Mouse (Mus musculus): ENCODE data around the gene Slc12a5.

Slc12a5 gene

DNA sequence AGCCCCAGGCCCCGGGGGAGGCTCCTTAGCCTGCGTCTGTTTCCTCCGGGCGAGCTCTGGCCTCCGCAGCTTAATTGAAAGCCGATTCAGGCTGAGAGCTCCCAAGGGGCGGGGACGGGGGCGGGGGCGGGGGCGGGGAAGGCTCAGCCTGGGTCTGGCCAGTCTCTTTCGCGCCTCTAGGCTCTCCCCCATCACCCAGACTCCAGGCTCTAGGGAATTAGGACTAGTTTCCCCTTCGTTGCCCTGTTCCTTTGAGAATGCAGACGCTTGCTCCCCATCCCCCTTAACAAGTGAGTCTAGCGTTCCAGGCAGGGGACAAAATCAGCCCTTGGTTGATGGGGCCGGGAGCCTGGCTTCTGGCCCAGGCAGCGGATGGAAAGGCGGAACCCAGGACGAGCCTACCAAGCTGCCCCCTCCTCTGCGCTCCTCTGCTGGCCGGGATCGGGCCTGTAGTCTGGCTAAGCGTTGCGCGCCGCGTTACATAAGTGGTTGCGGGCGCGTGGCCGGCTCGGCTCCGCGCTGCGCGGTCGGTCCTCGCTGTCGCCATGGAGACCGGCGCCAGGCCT, 10.1 kb downstream of the Slc12a5 start:
- intact Hi-C loops (cut with DNase I): no loop called here

DNA sequence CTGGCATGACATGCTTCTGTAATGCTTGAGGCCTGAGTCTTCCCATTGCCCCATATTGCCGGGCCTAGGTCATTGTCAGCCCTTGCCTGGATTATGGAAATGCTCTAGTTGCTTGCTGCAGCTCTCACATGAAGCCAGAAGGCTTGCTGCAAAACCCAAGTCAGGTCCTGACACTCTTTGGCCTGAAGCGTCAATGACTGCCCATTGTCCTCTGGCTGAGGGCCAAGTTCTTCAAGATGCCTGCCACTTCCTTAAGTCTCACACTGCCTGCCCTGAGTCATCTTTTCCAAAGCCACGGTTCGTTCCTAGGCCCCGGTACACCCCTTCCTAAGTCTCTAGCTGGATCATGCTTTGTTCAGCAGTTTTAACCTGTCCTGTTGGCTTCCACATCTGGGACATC, 12.0 kb downstream of the Slc12a5 start:
- intact Hi-C loops (cut with DNase I): no loop called here

DNA sequence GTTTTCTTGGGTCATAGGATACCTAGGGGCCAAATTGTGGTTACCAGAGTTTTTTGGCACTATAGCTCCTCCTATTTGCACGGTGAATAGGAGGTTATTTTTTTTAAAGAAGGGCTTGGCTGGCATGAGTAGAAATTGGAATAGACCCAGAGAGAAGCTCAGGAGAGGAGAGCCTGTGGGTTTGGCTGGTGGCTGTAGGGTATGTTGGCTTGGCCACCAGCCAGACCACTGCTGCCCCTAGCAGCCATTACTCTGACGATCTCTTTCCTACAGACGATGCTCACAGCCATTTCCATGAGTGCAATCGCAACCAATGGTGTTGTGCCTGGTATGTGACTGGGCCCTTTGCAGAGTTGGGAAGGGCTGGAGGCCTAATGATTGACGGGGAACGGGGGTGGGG, 15.0 kb downstream of the Slc12a5 start:
- intact Hi-C loops (cut with DNase I): no loop called here

DNA sequence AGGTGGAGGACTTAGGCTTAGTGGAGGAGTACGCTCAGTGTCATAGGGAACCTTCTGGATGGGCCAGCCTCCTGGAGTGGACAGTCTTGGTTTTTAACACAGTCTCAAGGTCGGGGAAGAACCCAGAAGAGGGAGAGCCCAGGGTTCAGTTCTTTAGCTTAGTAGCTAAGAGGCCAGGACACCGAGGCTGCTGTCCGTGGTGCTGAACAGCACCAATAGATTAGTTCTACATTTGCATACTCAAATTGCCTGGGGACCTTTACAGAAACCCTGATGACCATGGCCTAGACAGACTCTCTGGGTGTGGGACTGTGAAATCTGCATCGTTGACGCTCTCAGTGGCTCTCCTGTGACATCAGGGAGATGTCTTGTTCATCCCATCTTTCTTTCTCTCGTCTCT, 19.1 kb downstream of the Slc12a5 start:
- intact Hi-C loops (cut with DNase I): loop anchor here (5.0 kb wide), 1 partner anchor 63 kb away; no protein-coding TSS in a partner anchor

DNA sequence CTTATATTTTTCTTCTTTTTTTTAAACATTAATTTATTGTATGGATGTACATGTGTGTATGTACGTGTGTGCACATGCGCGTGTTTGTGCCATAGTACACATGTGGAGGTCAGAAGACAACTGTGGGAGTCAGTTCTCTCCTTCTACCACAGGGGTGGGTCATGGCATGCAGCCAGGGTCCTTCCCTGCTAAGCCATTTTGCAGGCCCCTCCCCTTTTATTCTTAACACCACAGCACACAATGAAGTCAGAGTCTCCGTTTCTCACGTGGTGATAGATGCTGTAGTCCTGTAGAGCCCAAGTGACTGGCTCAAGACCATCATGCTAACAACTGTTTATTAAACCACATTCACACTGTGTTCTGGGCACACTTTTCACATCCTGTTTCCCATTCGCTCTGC, 25.4 kb downstream of the Slc12a5 start:
- intact Hi-C loops (cut with DNase I): no loop called here

DNA sequence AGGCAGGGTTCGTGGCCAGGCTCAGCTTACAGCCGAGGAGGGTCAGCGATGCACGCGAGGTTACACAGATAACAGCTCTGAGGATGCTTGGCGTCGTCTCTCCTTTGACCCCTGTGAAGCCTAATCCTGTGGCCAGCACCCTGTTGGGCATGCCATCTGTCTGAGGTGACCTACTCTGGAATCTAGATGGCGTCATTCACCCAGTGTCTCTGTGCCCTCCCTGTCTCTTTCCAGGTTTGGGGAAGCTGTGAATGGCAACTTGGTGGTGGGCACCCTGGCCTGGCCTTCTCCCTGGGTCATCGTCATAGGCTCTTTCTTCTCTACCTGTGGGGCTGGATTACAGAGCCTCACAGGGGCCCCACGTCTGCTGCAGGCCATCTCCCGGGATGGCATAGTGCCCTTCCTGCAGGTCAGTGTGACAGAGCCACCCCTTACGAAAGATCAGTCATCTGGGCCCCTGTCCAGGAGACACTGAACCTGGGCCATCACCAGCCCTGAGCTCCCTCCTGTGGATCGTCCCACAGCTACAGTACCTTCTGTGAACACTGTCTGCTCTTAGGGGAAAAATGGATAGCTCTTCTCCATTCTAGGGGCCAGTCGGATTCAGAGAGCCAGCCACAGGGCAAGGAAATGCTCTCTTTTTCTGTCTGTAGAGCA, 25.9 kb downstream of the Slc12a5 start:
- intact Hi-C loops (cut with DNase I): no loop called here

DNA sequence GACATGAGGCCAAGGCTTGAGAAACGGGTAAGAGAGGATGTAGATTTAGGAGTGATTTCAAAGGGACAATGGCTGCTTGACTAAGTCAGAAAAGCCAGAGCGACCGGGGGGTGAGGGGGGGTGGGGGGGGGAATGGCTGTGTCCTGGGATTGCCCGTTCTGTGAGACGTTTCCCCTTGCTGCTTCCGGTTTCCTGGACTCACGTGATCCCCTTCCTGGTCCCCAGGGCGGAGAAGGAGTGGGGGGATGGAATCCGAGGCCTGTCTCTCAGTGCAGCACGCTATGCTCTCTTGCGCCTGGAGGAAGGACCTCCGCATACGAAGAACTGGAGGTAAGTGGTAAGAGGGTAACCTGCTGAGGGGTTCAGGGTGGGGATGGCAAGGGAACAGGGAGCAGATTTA, 28.2 kb downstream of the Slc12a5 start:
- intact Hi-C loops (cut with DNase I): no loop called here

DNA sequence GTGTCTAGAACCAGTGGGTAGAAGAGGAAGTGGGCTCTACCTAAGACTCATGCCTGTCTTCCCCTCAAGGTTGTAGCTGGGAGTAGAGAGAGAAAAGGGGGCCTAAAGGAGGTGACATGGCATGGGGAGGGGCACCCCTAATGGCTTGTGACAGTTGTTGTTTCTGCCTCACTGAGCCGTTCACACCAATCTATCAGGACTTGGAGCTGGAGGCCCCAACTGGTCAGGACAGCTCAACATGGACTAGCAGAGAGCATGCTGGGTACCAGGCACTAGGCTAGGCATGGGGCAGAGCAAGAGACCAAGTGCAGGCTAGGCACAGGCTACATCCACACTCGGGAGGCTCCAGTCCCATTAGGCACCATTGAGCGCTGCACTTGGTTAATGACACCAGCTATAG, 30.5 kb downstream of the Slc12a5 start:
- intact Hi-C loops (cut with DNase I): no loop called here

DNA sequence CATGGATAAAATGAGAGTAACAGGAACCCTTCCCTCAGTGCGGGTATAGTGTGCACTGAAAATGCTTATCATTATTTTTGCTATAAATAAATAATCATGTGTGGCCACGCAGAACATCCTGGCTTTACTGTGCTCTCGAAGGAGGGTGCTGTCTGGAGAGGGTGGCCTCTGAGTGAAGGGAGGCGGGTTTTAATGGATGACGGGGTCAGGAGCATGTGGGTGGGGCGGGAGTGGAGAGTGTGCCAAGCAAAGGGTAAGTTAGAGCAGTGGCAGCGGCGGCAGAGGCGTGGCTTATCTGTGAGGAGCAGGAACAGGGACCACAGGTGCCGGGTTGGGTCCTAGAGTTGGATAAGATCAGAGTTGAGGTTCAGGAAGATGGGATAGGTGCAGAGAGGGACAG, 31.2 kb downstream of the Slc12a5 start:
- intact Hi-C loops (cut with DNase I): no loop called here

DNA sequence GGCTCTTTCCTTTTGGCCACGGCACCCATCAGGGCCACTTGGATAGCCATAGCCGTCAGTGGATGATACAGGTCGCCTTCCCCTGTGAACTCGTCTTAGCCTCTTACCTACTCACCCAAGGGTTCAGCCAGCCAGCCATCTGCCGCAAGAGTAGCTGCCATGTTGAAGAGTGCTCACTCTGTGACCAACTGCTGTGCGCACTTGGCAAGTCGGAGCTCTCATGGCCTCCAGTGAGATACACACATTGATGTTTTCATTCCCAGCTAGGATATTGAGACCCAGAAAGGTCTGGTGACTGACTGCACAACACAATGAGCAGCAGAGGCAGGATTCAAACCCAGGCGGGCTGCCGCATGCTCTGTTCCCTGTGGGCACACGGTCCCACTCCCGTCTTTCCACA, 33.6 kb downstream of the Slc12a5 start:
- intact Hi-C loops (cut with DNase I): no loop called here

DNA sequence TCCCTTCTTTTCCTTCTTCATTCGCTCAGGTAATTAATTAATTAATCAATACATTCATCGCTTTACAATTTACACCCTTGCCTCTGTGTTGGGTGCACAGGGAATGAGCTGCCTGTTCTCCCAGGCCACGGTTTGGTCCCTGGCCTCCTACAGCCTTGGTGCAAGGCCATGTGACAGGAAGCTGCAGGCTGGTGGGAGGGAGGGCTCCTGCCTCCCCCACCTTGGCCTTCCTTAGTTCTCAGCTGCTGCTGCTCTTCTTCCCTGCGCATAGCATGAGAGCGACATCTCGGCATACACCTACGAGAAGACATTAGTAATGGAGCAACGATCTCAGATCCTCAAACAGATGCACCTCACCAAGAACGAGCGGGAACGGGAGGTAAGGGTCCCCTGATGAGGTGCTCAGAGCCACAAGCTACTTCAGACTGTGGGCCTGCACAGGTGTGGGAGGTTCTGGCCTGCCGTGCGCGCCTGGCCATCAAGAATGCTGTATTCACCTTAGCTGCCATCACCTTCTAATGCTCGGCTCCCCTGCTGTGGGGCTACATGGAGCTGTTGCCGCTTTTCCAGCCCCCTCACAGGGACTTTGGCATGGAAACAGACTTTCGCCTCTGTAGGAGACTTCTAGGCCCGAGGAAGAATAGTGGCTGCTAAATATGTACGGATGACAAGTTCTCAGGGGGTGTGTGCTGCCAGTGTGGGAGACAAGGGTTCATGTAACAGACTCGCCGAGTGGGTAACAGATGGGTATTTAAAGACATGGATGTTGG, 34.2 kb downstream of the Slc12a5 start:
- intact Hi-C loops (cut with DNase I): loop anchor here (1.0 kb wide), 1 partner anchor 39 kb away; the partner anchor contains the start of gene Ncoa5

DNA sequence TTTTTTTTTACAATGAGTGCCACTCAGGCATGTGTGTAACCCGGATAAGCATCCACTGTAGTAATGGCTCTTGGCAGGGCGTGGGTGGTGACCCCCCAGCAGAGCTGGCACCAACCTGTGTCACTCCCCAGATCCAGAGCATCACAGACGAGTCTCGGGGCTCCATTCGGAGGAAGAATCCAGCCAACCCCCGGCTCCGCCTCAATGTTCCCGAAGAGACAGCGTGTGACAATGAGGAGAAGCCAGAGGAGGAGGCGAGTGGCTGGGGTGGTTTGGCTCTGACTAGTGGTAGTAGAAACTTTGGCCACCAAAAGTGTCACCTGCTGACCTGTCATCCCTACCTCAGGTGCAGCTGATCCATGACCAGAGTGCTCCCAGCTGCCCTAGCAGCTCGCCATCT, 35.4 kb downstream of the Slc12a5 start:
- intact Hi-C loops (cut with DNase I): loop anchor here (1.0 kb wide), 1 partner anchor 38 kb away; the partner anchor contains the start of gene Ncoa5

DNA sequence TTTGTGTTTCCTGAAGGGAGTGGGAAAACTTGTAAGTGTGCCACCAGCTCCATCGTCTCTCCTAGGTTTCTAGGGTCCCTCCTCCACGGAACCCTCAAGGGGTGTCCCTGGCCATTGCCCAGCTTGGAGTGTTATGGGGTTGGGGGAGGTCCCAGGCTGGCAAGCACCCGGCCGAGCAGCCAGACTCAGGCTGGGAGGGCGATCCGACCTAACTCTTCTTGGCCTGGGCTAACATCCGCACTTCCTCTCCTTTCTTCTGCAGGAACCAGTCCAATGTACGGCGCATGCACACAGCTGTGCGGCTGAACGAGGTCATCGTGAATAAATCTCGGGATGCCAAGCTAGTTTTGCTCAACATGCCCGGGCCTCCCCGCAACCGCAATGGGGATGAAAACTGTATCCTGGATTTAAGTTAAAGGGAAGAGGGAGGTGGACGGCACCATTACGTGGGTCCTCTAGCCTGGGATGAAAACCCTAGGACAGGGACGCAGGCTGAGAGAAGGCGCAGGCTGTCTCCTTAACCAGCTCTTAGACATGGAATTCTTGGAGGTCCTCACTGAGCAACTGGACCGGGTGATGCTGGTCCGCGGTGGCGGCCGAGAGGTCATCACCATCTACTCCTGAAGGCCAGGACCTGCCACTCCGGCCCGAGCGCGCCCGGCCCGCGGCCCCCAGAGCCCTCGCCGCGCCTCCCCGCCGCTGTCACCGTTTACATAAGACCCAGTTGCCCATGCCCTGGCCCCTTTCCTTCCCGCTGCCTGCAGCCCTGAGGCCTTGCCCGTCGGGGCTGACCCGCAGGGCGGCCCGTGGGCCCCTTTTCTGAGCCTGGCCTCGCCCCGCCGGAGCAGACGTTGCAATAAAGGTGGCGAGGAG, 36.5 kb downstream of the Slc12a5 start:
- intact Hi-C loops (cut with DNase I): no loop called here

DNA sequence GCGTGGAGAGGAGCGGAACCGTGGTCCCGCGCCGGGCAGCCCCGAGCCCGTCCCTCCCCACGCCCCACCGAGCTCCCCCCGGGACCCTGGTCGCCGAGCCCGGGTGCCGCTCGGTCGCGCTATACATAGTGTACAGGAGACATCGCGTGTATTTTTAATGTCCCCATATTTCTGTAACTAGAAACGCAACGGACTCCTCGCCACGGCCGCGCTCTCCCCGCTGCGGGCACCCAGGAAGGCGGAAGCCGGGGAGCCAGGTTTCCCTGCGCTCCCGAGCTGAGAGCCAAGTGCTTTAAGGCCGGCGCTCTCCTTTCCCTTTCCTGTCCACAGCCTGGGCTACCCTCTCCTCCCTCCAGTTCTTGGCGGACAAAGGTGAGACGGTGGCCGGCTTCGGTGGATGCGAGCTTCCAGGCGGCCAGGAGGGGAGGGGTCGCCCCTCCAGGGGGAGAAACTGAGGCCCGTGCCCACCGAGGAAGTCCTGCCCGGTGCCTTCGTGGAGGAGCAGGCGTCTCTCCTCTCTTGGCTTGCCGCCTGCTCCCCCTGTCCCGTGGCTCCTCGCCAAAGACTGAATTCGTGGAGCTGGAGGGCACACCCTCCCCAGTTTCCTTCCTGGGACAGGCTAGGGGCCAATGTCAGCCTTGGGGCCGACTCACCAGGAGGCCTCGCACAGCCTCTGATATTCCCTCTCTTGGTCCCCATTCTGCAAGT, 37.3 kb downstream of the Slc12a5 start:
- intact Hi-C loops (cut with DNase I): no loop called here

DNA sequence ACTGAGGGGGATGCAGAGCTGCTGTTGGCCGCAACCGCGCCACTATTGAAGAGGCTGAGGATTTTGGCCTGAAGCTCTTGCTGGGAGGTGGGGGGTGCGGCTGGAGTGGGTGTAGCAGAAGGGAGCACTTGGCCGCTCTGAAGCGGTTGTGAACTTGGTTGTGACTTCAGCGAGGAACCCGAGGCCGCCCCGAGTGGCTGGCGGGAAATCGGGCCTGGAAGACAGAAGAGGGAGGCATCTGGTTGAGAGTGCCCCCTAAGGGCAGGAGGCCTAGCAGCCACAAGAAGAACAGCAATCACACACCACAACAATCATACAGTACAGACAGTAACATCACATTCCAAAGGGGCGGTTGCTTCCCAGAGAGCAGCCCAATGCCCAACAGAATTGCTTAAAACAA, 41.4 kb downstream of the Slc12a5 start:
- intact Hi-C loops (cut with DNase I): no loop called here

DNA sequence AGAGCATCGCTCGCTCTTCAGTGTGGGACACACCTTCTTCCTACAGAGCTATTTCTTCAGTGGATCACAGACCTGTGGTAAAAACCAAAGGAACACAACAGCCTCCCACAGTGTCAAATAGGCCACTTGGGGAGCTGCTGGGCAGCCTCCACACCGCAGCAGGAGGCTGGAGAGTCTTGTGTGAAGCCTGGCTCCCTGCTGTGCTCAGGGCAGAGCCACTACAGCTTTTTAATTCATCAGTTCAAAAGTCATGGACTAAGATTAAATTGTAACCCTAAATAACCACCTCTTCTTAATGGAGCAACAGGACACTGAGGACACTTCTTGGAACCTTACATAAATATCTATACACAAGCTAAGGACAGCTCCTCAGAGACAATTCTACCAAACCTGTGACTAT, 42.5 kb downstream of the Slc12a5 start:
- intact Hi-C loops (cut with DNase I): no loop called here

DNA sequence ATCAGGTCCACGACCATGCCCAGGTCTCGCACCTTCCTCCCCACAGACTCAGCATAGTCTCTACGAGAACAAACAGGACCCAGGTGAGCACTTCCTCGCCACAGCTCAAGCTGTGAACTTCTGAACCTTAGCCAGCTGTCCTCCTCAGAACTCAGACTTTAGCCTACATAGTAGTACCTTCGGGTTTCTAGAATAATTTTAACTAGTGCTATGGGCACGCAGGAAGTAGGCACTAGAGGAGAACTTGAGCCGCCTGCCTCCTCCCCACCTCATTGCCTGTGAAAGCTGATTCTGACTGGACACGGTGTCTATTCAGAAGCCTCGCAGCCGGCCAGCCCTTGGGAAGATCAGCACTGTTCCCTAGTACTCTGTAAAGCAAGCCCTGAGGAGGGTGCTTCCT, 43.6 kb downstream of the Slc12a5 start:
- intact Hi-C loops (cut with DNase I): no loop called here

DNA sequence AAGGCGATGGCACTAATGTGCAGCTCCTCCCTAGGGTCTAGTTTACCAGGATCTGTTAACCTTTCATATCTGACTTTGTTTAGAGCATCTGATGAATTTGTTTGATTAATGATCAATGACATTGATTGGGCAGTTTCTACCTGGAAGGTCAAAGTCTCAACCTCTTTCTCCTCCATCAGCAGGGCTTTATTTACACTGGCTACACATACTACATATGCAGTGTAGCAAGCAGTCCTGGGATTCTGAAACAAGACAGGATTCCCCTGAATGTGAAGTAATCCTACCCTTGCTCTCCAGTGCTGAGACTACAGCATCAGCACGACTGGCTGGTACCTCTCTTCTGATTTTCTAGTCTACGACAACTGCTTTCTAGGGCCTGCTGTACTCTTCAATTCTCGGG, 46.2 kb downstream of the Slc12a5 start:
- intact Hi-C loops (cut with DNase I): no loop called here

DNA sequence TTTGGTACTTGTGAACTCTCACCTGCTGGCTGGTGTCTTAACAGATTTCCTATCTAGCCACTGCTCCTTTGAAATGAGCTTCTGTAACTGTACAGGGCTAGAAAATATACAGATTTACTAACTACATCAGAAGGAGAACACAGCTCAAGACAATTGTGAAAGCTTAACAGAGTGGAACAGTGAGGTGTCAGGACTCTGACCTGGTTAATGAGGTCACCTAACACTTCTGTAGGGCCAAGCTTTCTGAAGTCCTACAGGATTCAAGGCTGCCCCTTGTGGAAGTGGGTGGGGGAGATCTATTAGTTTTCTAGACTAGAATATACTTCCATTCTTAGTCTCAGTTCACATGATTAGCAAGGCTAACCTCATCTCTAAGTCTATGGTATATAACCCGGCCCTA, 47.4 kb downstream of the Slc12a5 start:
- intact Hi-C loops (cut with DNase I): no loop called here

DNA sequence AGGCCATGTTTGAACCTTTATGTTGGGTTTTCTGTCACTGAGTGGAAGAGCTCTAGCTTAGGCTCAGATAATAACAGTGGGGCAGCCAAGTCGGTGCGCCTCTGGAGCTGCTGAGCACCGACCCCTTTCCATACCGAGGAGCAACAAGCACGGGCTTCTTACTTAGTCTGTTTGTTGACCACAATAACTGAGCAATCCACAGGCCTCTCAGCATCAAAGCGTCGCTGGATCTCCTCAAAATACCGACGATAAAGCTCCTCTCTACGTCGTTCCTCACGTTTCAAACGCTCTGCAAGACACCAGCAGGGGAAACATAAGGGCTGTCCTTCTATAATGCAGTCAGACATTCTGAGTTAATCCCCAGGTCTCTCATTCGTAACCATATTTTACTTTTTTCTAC, 48.6 kb downstream of the Slc12a5 start:
- intact Hi-C loops (cut with DNase I): no loop called here

DNA sequence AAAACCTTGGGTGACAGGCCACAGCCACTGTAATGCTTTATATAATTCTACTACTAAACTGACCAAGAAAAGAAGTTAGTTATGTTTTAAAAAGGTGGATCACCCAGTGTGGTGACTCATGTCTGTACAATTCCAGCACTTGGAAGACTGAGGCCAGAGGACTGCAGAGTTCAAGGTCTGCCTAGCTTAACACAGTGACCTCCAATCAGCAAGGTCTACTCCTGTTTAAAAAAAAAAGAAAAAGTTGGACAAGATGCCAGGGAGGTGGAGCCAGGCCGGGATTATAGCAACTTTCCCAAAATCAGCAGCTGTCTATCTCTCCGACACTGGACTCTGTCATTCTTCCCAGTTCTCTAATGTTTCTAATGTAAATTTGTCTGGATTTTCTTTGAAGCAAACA, 49.0 kb downstream of the Slc12a5 start:
- intact Hi-C loops (cut with DNase I): no loop called here
